Mouse (Mus musculus) testis, adult 2 months (tissue): ENCODE measurements at regions not wholly inside any gene's neighbourhood (a gene's known extent, or its start where the extent isn't known, plus 50 kb on each side); places are given as distances from the start of the nearest gene placed in this dataset.

Source experiments
- CTCF ChIP-seq: fragments of 200-500 bp; IDR thresholded peaks from 2 replicates; pipeline ENCODE4 v1.5.1; 2012; ENCODE audit warnings: low read depth, mild to moderate bottlenecking, inconsistent platforms, low read length, moderate library complexity; ENCODE audit not compliant: control insufficient read depth, insufficient read depth, insufficient replicate concordance
- POLR2A ChIP-seq: fragments of 200-500 bp; IDR thresholded peaks from 2 replicates; pipeline ENCODE4 v1.6.1; 2012; ENCODE audit warnings: low read depth, mild to moderate bottlenecking, inconsistent platforms, low read length, moderate library complexity; ENCODE audit not compliant: control insufficient read depth

GRCm38 (mm10) chr9:47444752-47445151, 85.2 kb upstream of the Cadm1 start:
- no peak for TF ChIP-seq CTCF
- TF ChIP-seq POLR2A, result no peak
